Mouse (Mus musculus) liver, embryonic 15.5 days (tissue): Measurements from ENCODE around the gene Ube2g1. TPM values are rescaled to one million over a fixed set of nuclear protein-coding genes. Genes with fewer than 3 reads are reported as not detected.

Source experiments
- microRNA-seq: library from miRNA; unstranded; fragments of <30 nt; microRNA quantifications from one replicate; pipeline ENCODE4, GENCODE M21; 2016
- polyA plus RNA-seq: library from polyadenylated mRNA; unstranded; fragments of >200 nt; fragmentation: Nextera tagmentation; extraction: Ambion mirVana; gene quantifications from 2 replicates; pipeline ENCODE4 v1.2.1, GENCODE M21; 2015

The Ube2g1 gene
- polyA plus RNA-seq, 1 experiment from 2014 or later: 21.7 TPM

Small RNAs within 50 kb of the gene (microRNA-seq; reads per million reads assigned to microRNA genes)
- gene Gm25678: not detected

Other genes starting within 250 kb of the Ube2g1 start
- gene Tekt1, start 244.8 kb upstream of the Ube2g1 start, polyA plus RNA-seq: not detected in 2 replicates
- gene Smtnl2, start 195.6 kb upstream of the Ube2g1 start, polyA plus RNA-seq: 4.2 and 4.5 TPM in 2 replicates
- gene Ggt6, start 171.8 kb upstream of the Ube2g1 start, polyA plus RNA-seq: 0.32 and 0.36 TPM in 2 replicates
- 66.0 and 70.7 TPM in 2 replicates for gene Mybbp1a, start 165.9 kb upstream of the Ube2g1 start, polyA plus RNA-seq
- gene Spns2, start 117.4 kb upstream of the Ube2g1 start, polyA plus RNA-seq: 4.1 and 5.3 TPM in 2 replicates
- gene Spns3, start 56.8 kb upstream of the Ube2g1 start, polyA plus RNA-seq: 1.8 TPM in 2 replicates
- 10.6 and 10.9 TPM in 2 replicates for gene Ankfy1, start 82.7 kb downstream of the Ube2g1 start, polyA plus RNA-seq
- gene Cyb5d2, start 188.9 kb downstream of the Ube2g1 start, polyA plus RNA-seq: 3.9 and 4.5 TPM in 2 replicates
- 3.7 and 4.2 TPM in 2 replicates for gene Zzef1, start 188.9 kb downstream of the Ube2g1 start, polyA plus RNA-seq